Mouse (Mus musculus): ENCODE data around the gene Pdrg1. TPM values are rescaled to one million over a fixed set of nuclear protein-coding genes. Genes with fewer than 3 reads are reported as not detected.

Gene Pdrg1
- total RNA-seq, 4 experiments from 2014 or later, result 129 to 141 (median 136) TPM

- no peak for DNase-seq (ENCODE audit: low spot score)
Measured at GRCm38 (mm10) chr2:153031126-153032082, 16.2 kb upstream of the Pdrg1 start, which contains the start of gene Xkr7. Gene Xkr7 (plus strand): TSS chr2:153031852.

- DNase-seq (ENCODE audit: low spot score), result no peak
Measured at GRCm38 (mm10) chr2:153030422-153030821, 15.2 kb upstream of the Pdrg1 start.

- no peak for DNase-seq (ENCODE audit: low spot score)
Measured at GRCm38 (mm10) chr2:153027501-153027900, 12.3 kb upstream of the Pdrg1 start.

- DNase-seq (ENCODE audit: low spot score), result no peak
Measured at GRCm38 (mm10) chr2:153026052-153026451, 10.8 kb upstream of the Pdrg1 start.

DNA sequence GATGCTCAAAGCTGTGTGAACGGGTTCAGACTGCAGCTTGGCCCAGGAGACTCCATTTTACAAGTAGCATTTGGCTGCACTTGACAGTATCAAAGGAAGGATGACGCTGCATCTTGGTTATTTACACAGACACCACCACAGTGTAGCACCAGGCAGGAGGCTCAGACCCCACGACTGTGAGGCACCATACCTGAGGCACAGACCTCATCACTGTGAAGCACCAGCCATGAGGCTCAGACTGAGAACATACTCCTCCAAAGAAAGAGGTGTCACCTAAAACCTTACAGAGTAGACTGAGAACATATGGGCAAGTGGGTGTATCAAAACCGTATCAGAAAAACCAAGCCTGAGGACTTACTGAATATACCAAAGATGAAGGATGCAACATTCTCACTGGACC is 7.6 kb upstream of the Pdrg1 start:
- DNase-seq (ENCODE audit: low spot score), result no peak

DNA sequence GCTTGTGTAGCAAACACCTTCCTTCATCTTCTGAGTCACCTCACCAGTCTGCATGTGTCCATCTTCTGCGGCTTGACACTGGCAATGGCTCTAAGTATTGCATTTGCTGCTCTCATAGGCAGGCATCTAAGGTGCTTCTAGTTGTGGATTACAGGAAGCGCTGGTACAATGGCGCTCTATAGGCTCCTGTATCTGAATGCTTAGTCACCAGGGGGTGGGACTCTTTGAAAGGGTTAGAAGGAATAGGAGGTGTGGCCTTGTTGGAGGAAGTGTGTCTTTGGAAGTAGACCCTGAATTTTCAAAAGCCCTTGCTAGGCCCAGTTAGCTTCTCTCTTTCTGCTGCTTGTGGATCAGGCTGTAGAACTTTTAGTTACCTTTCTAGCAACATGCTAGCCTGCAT is 5.9 kb upstream of the Pdrg1 start:
- no peak for DNase-seq (ENCODE audit: low spot score)

GRCm38 (mm10) chr2:153019355-153019754 is 4.1 kb upstream of the Pdrg1 start:
- DNase-seq (ENCODE audit: low spot score), result no peak

DNA sequence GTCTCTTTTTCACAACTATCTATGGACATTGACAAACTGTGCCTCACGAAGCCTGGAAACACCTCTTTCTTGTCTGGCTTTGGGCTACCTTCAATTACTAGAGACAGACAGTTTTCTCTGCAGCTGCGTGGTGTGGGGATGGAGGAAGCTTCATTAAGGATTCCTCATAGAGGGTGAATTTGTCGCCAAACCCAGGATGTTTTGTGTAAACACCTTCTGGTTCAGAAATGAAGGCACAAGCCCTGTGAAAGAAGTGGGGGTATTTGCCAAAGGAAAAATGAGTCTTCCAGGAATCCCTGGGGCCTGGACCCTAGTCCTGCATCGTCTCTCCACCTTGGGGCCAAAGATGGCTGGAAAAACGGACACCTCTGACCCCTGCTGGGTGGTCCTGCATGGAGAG is 1.6 kb upstream of the Pdrg1 start:
- DNase-seq (ENCODE audit: low spot score), result no peak

DNA sequence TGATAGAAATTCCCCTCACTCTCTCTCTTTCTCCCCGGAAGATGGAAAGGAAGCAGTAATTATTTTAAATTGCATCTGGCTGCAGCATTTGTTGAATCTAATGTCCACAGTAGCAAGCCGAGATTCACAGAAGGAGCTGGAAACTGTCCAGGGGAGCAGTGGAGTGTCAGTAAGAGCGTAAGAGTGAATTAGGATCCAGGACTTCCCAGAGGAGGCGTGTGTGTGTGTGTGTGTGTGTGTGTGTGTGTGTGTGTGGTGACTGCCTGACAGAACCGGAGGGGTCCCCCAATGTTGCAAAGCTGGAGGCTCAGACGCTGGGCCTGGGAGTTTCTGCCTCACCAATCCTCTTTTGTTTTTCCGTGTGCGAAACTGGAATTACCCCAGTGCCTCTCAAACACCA is 577 bp upstream of the Pdrg1 start:
- no peak for DNase-seq (ENCODE audit: low spot score)

DNA sequence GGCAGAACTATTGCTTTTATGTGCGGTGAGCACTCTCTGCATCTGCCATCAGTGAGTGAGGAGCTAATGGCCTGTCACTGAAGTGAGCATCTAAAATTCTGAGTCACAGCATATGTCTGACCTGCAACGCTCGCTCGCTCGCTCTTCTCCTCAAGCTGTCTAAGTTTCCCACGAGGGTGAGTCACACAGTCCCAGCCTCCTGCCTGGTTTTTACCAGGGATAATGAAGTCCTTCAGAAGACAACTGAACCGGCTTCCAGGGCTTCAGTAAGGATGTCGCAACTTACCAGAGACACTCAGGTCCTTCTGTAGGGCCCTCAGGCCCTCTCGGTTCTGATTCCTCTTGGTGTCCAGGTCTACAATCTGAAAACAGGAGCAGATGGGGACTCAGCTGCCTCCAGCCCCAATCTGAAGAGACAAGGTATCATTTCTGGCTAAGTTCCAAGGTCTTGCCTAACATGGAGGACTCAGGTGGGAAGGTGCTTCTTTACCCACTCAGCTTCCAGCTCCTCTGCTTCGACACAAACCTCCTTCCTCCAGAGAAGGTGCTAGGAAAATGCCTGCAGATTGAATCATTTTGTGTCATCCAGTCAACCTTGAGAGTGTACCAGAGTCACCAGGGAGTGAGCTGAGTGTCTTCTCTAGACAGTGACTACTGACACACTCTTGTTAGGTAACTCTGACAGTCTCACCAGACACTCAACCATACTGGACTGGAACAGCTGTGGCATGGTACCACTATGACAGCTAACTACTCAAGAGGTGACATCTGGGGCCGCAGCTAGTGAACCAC is 1.3 kb downstream of the Pdrg1 start:
- no peak for DNase-seq (ENCODE audit: low spot score)

GRCm38 (mm10) chr2:153009192-153009973 is 5.8 kb downstream of the Pdrg1 start:
- no peak for DNase-seq (ENCODE audit: low spot score)

DNA sequence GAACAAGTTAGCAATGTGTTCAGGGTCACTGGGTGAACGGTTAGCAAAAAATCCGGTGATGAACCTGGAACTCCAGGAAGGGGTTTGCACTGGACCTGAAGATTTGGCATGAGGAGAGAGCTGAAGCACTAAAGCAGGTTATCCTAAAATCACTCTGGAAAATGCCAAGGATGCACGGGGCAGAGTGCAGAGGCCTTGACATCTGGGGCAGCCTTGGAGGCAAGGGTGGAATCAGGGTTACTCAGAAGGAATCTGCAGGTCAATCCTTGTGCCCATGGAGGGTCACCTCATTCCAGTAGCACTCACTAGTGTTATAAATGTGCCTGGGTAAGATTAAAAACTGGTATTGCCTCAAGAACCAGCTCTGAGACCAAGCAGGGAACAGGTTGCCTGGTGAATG is 9.2 kb downstream of the Pdrg1 start:
- no peak for DNase-seq (ENCODE audit: low spot score)

GRCm38 (mm10) chr2:153003681-153004338 is 11.4 kb downstream of the Pdrg1 start:
- DNase-seq (ENCODE audit: low spot score), result no peak

DNA sequence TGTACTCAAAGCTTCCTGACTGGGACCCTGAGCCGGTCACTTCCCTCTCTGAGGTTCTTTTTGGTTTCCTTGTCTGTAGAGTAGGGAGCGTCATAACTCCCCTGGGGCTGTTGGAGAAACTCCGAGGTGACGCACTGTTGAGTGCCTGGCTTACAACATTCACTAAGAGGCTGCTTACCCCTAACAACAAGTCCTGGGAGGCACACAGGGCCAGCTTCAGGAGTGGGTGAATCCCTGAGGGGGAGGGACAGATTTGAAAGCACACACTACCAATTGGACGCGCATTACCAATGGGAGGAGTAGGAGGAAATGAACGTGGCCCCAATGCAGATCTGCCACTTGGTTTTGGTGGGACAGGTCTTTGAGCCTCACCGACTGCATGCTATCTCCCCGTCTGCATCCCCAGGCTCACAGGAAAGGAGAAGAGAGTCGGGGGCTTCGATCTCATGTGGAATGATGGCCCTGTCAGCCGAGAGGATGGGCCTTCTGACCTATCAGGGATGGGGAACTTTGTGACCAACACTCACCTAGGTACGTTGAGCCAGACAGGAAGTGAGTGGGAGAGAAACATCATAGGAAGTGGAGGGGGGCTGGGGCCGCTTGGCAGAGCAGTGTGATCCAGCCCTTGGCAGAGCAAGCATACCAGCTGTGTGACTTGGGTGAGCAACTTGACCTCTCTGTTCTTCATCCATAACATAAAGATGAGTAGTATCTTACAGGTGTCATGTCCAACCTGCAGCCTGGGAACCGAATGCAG is 12.6 kb downstream of the Pdrg1 start:
- DNase-seq (ENCODE audit: low spot score), result no peak

DNA sequence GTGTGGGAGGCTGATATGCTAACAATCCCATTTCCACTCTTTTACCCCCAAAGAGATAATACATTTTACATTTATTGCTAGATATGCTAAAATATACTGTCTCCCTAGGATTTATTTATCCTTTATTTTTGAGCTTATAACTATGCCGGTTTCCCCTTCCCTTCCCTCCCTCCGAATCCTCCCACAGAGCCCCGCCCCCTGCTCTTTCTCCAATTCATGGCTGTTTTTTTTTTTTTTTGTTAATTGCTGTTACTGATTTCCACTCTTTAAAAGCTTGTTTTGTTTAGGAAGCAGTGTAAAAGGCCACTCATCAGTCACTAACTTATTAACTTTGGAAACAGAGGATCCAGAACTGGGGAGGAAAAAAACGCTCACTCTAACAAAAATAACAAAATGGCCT is 18.2 kb downstream of the Pdrg1 start:
- no peak for DNase-seq (ENCODE audit: low spot score)

GRCm38 (mm10) chr2:152991529-152991928 is 23.7 kb downstream of the Pdrg1 start:
- no peak for DNase-seq (ENCODE audit: low spot score)

DNA sequence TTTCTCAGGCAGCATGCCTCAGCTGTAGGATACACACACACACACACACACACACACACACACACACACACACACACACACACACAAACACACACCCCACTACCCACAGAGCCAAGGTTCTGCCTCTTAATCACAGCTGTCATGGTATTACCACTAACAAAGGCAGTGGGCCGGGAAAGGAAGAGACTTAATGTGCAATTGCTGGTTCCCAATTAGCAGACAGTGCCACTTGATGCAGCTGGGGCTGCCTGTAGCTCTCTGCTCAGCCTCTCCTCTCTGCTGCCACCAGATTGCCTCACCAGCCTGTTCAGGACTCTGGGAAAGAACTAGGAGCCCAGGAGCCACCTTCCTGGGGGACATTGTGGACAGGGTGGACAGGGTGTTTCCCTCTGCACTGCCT is 29.6 kb downstream of the Pdrg1 start:
- DNase-seq (ENCODE audit: low spot score), result no peak

DNA sequence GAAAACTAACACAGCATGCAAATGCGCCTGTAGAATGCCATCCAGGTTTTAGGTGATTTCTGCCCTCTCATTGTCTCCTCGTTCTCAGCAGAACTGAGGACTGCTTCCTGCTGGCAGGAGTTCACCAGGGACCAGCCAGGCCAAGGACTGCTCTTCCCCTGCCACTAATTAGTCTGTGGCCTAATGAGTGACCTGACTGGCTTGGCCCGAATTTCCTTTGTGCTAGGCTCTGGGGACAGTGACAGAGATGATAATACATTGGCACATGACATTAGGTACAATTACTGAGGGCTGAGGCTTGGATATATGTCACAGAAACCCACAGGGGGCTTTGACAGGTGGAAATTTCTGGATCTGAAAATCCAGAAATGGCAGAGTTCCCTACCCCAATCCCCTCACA is 38.2 kb downstream of the Pdrg1 start:
- no peak for DNase-seq (ENCODE audit: low spot score)

DNA sequence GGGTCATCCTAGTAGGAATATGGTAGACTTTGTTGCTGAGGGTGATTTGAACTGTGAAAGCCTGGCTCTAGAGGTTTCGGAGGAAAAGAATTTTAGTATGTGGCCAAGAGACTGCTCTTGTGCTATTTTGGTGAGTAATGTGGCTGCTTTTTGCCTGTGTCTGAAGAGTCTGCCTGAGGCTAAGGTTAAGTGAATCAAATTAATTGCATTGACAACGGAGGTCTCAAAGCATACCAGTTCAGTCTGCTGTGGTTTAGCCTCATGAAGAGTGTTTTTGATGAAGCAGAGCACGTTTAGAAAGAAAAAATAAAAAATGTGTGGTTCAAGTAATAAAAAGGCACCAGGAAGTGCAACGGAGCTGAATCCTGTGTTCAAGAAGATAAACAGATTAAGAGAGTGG is 49.7 kb downstream of the Pdrg1 start:
- DNase-seq (ENCODE audit: low spot score), result no peak

DNA sequence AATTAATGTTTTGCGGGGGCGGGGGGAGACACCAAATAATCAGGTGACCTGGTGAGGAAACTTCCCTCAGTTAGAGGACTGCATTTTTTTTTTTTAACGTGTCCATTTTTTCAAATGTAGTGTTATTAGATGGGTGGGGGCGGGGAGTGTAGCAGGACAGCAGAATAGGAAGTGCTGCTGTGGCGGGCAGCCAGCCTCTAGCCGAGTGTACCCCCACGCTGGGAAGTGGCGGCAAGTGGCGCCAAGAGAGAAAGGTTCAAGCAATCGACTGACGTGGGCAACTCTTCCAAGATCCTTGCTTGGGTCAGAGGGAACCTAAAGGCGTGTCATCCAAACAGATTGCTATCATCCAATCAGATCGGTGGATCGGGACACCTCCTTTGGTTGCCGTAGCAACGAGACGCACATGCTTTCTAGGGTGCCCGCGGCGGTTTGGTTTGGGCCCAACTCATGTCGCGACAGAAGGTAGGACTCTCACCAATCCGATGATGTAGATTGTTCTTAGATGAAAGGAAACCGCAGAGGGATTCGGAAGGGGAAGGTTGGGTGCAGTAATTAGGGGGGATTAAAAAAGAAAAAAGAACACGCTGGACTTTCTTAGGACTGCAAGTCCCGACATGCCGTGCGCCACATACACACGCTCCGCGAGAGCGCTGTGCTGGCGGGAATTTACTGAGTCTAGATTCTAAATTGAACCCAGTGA is 53.0 kb downstream of the Pdrg1 start, which contains the start of gene Ttll9:
Gene Ttll9 (plus strand): TSS at position 395 of the 703 bp plus-strand sequence.
- DNase-seq (ENCODE audit: low spot score), result peak; percentile 41
